Mouse (Mus musculus): ENCODE results near the gene Ubl3. TPM values are rescaled to one million over a fixed set of nuclear protein-coding genes. Genes with fewer than 3 reads are reported as not detected.

The Ubl3 gene
- polyA plus RNA-seq, 1 experiment from 2014 or later: 39.8 TPM

GRCm38 (mm10) chr5:148508901-148509604 is 43.5 kb downstream of the Ubl3 start:
- Histone ChIP-seq H3K9me3 (replicated peaks) (no peaks in the 10 kb centered on the region), H3K27ac (no peak overlapping the region), H3K27me3 (ENCODE audit: low read depth, poor library complexity, severe bottlenecking) (no peaks in the 10 kb centered on the region), H3K4me1 (no peaks in the 10 kb centered on the region), H3K4me3 (no peak overlapping the region), H3K36me3 (peaks cover 58% of the 10 kb centered on the region)
- DNase-seq (ENCODE audit: low spot score): no peak
- WGBS: 92% methylated on average over 11 of the region's 11 CpGs

GRCm38 (mm10) chr5:148505381-148505780 is 47.2 kb downstream of the Ubl3 start:
- WGBS: 94% methylated on average over 17 of the region's 17 CpGs
- no peaks in the 10 kb centered on the region for H3K9me3 ChIP-seq (replicated peaks)
- H3K4me1 ChIP-seq: no peaks in the 10 kb centered on the region
- H3K4me3 ChIP-seq: no peak overlapping the region
- peaks cover 51% of the 10 kb centered on the region for H3K36me3 ChIP-seq
- no peaks in the 10 kb centered on the region for H3K27me3 ChIP-seq (ENCODE audit: low read depth, poor library complexity, severe bottlenecking)
- no peak for DNase-seq (ENCODE audit: low spot score)
- H3K27ac ChIP-seq: no peak overlapping the region

GRCm38 (mm10) chr5:148502237-148502636 is 50.4 kb downstream of the Ubl3 start:
- 95% methylated on average over 6 of the region's 6 CpGs for WGBS
- H3K9me3 ChIP-seq (replicated peaks): no peaks in the 10 kb centered on the region

GRCm38 (mm10) chr5:148501228-148501957 is 51.2 kb downstream of the Ubl3 start:
- Histone ChIP-seq H3K4me1 (no peaks in the 10 kb centered on the region), H3K27me3 (ENCODE audit: low read depth, poor library complexity, severe bottlenecking) (no peaks in the 10 kb centered on the region), H3K4me3 (no peak overlapping the region), H3K9me3 (replicated peaks) (no peaks in the 10 kb centered on the region), H3K27ac (no peak overlapping the region), H3K36me3 (peaks cover 16% of the 10 kb centered on the region)
- no peak for DNase-seq (ENCODE audit: low spot score)
- 88% methylated on average over 6 of the region's 6 CpGs for WGBS

More at GRCm38 (mm10) chr5:148502237-148502636, 50.4 kb downstream of the Ubl3 start:
- no peak overlapping the region for H3K4me3 ChIP-seq
- no peaks in the 10 kb centered on the region for H3K27me3 ChIP-seq (ENCODE audit: low read depth, poor library complexity, severe bottlenecking)
- no peak for DNase-seq (ENCODE audit: low spot score)
- no peaks in the 10 kb centered on the region for H3K4me1 ChIP-seq
- no peak overlapping the region for H3K27ac ChIP-seq
- H3K36me3 ChIP-seq: peaks cover 24% of the 10 kb centered on the region

- Histone ChIP-seq H3K27ac (no peak overlapping the region), H3K36me3 (peaks cover 7% of the 10 kb centered on the region), H3K9me3 (replicated peaks) (no peaks in the 10 kb centered on the region), H3K4me1 (peaks cover under 1% of the 10 kb centered on the region; the same call in 1 of the 2 replicates), H3K27me3 (ENCODE audit: low read depth, poor library complexity, severe bottlenecking) (no peaks in the 10 kb centered on the region), H3K4me3 (no peak overlapping the region)
- 89% methylated on average over 8 of the region's 8 CpGs for WGBS
- no peak for DNase-seq (ENCODE audit: low spot score)
Observed at GRCm38 (mm10) chr5:148500516-148500915, 52.1 kb downstream of the Ubl3 start.

- WGBS: 77% methylated on average over 5 of the region's 5 CpGs
Observed at GRCm38 (mm10) chr5:148499616-148500015, 53.0 kb downstream of the Ubl3 start.

GRCm38 (mm10) chr5:148495991-148496390 is 56.6 kb downstream of the Ubl3 start:
- DNase-seq (ENCODE audit: low spot score): no peak
- no peak overlapping the region for H3K27ac ChIP-seq
- no peaks in the 10 kb centered on the region for H3K9me3 ChIP-seq (replicated peaks)
- H3K27me3 ChIP-seq (ENCODE audit: low read depth, poor library complexity, severe bottlenecking): no peaks in the 10 kb centered on the region
- no peak overlapping the region for H3K4me3 ChIP-seq
- H3K4me1 ChIP-seq: peaks cover 5% of the 10 kb centered on the region
- 94% methylated on average over 6 of the region's 6 CpGs for WGBS
- H3K36me3 ChIP-seq: no peaks in the 10 kb centered on the region

More at GRCm38 (mm10) chr5:148499616-148500015, 53.0 kb downstream of the Ubl3 start:
- peaks cover 5% of the 10 kb centered on the region for H3K4me1 ChIP-seq
- H3K9me3 ChIP-seq (replicated peaks): no peaks in the 10 kb centered on the region
- DNase-seq (ENCODE audit: low spot score): no peak
- peaks cover 3% of the 10 kb centered on the region; the same call in 1 of the 2 replicates for H3K36me3 ChIP-seq
- H3K27me3 ChIP-seq (ENCODE audit: low read depth, poor library complexity, severe bottlenecking): no peaks in the 10 kb centered on the region
- H3K4me3 ChIP-seq: no peak overlapping the region
- no peak overlapping the region for H3K27ac ChIP-seq

- H3K27ac ChIP-seq: no peak overlapping the region
- H3K27me3 ChIP-seq (ENCODE audit: low read depth, poor library complexity, severe bottlenecking): no peaks in the 10 kb centered on the region
- H3K9me3 ChIP-seq (replicated peaks): no peaks in the 10 kb centered on the region
- no peaks in the 10 kb centered on the region for H3K36me3 ChIP-seq
- WGBS: 51% methylated on average over 10 of the region's 10 CpGs
- H3K4me3 ChIP-seq: no peak overlapping the region
- peaks cover 5% of the 10 kb centered on the region for H3K4me1 ChIP-seq
- no peak for DNase-seq (ENCODE audit: low spot score)
Observed at GRCm38 (mm10) chr5:148495173-148495572, 57.4 kb downstream of the Ubl3 start.

- H3K9me3 ChIP-seq (replicated peaks): no peaks in the 10 kb centered on the region
- H3K27me3 ChIP-seq (ENCODE audit: low read depth, poor library complexity, severe bottlenecking): no peaks in the 10 kb centered on the region
- WGBS: 87% methylated on average over 5 of the region's 5 CpGs
- peaks cover 14% of the 10 kb centered on the region for H3K4me1 ChIP-seq
- no peak for DNase-seq (ENCODE audit: low spot score)
- no peak overlapping the region for H3K4me3 ChIP-seq
- H3K36me3 ChIP-seq: no peaks in the 10 kb centered on the region
- no peak overlapping the region for H3K27ac ChIP-seq
Observed at GRCm38 (mm10) chr5:148494249-148494648, 58.3 kb downstream of the Ubl3 start.

GRCm38 (mm10) chr5:148493025-148493424 is 59.6 kb downstream of the Ubl3 start:
- no peaks in the 10 kb centered on the region for H3K9me3 ChIP-seq (replicated peaks)
- DNase-seq (ENCODE audit: low spot score): no peak
- 95% methylated on average over 4 of the region's 4 CpGs for whole genome bisulfite sequencing
- H3K27ac ChIP-seq: no peak overlapping the region
- no peak overlapping the region for H3K4me3 ChIP-seq
- no peaks in the 10 kb centered on the region for H3K36me3 ChIP-seq
- H3K4me1 ChIP-seq: peaks cover 16% of the 10 kb centered on the region
- H3K27me3 ChIP-seq (ENCODE audit: low read depth, poor library complexity, severe bottlenecking): no peaks in the 10 kb centered on the region

- Histone ChIP-seq H3K36me3 (no peaks in the 10 kb centered on the region), H3K4me1 (peaks cover 21% of the 10 kb centered on the region), H3K4me3 (no peak overlapping the region), H3K27me3 (ENCODE audit: low read depth, poor library complexity, severe bottlenecking) (no peaks in the 10 kb centered on the region), H3K9me3 (replicated peaks) (no peaks in the 10 kb centered on the region), H3K27ac (no peak overlapping the region)
- no peak for DNase-seq (ENCODE audit: low spot score)
- 70% methylated on average over 3 of the region's 3 CpGs for WGBS
Observed at GRCm38 (mm10) chr5:148490391-148490790, 62.2 kb downstream of the Ubl3 start.

GRCm38 (mm10) chr5:148489724-148490193 is 62.8 kb downstream of the Ubl3 start:
- H3K4me3 ChIP-seq: no peak overlapping the region
- H3K9me3 ChIP-seq (replicated peaks): no peaks in the 10 kb centered on the region
- H3K27me3 ChIP-seq (ENCODE audit: low read depth, poor library complexity, severe bottlenecking): no peaks in the 10 kb centered on the region
- H3K27ac ChIP-seq: no peak overlapping the region
- WGBS: 67% methylated on average over 10 of the region's 10 CpGs
- no peak for DNase-seq (ENCODE audit: low spot score)
- no peaks in the 10 kb centered on the region for H3K36me3 ChIP-seq
- peaks cover 17% of the 10 kb centered on the region for H3K4me1 ChIP-seq

Data from limb, embryonic 10.5 days (tissue).